Mouse (Mus musculus): Measurements from ENCODE around the gene Fam155a. TPM values are rescaled to one million over a fixed set of nuclear protein-coding genes. Genes with fewer than 3 reads are reported as not detected.

The Fam155a gene
- polyA plus RNA-seq, 1 experiment from 2014 or later = 0.89 TPM

Small RNA genes within 50 kb of the gene (microRNA-seq; reads per million reads assigned to microRNA genes)
- gene Gm47312 = not detected

Other genes with a start within 250 kb of the Fam155a start
- gene Gm10217, start 93.1 kb upstream of the Fam155a start, polyA plus RNA-seq (2015; fragmentation: Nextera tagmentation; extraction: Ambion mirVana) = not detected in 2 replicates
- 6.5 and 6.9 TPM in 2 replicates for gene Lig4, start 206.5 kb upstream of the Fam155a start, polyA plus RNA-seq (2015; fragmentation: Nextera tagmentation; extraction: Ambion mirVana)
- gene Abhd13, start 206.5 kb upstream of the Fam155a start, polyA plus RNA-seq (2015; fragmentation: Nextera tagmentation; extraction: Ambion mirVana) = 16.2 and 17.2 TPM in 2 replicates
- 2.3 and 2.9 TPM in 2 replicates for gene Tnfsf13b, start 235.3 kb upstream of the Fam155a start, polyA plus RNA-seq (2015; fragmentation: Nextera tagmentation; extraction: Ambion mirVana)

All from limb, embryonic 13.5 days (tissue).